Mouse (Mus musculus) C2C12 (cell line): ENCODE data around the gene Igsf11. TPM values are rescaled to one million over a fixed set of nuclear protein-coding genes. Genes with fewer than 3 reads are reported as not detected.

Experiments
- H3K27me3 ChIP-seq: one replicate; pipeline ENCODE4 v1.6.1; 2011; ENCODE audit not compliant: control insufficient read depth, insufficient read depth, insufficient read length
- H3K36me3 ChIP-seq: one replicate; pipeline ENCODE4 v1.6.1; 2011; ENCODE audit not compliant: control insufficient read depth, insufficient read depth
- H3K4me3 ChIP-seq: one replicate; pipeline ENCODE4 v1.5.1; 2011; ENCODE audit warnings: mild to moderate bottlenecking, control low read depth; ENCODE audit not compliant: poor library complexity, insufficient read depth, severe bottlenecking
- H3K79me2 ChIP-seq: one replicate; pipeline ENCODE4 v1.6.1; 2011; ENCODE audit not compliant: control insufficient read depth, insufficient read depth
- H3K79me3 ChIP-seq: one replicate; pipeline ENCODE4 v1.6.1; 2011; ENCODE audit warnings: low read depth, control low read depth
- H3ac ChIP-seq: one replicate; pipeline ENCODE3; 2011; ENCODE audit warnings: low read depth; ENCODE audit not compliant: control insufficient read depth, insufficient read length
- CEBPB ChIP-seq: IDR thresholded peaks from one replicate; pipeline ENCODE4 v1.6.1; 2011; ENCODE audit warnings: low read depth, mild to moderate bottlenecking, control low read depth, moderate library complexity
- CTCF ChIP-seq: IDR thresholded peaks from one replicate; pipeline ENCODE4 v1.5.1; 2011; ENCODE audit not compliant: control insufficient read depth, insufficient read depth, insufficient read length
- FOSL1 ChIP-seq: IDR thresholded peaks from one replicate; pipeline ENCODE4 v1.8.0; 2011; ENCODE audit warnings: mild to moderate bottlenecking, low read length; ENCODE audit not compliant: poor library complexity, insufficient read depth, severe bottlenecking
- MAX ChIP-seq: IDR thresholded peaks from one replicate; pipeline ENCODE4 v1.6.1; 2011; ENCODE audit warnings: mild to moderate bottlenecking, control low read depth
- MYOD1 ChIP-seq: IDR thresholded peaks from one replicate; pipeline ENCODE4 v1.6.1; 2011; ENCODE audit warnings: low read depth; ENCODE audit not compliant: control insufficient read depth, insufficient read length
- MYOG ChIP-seq: IDR thresholded peaks from one replicate; pipeline ENCODE4 v1.6.1; 2011; ENCODE audit not compliant: control insufficient read depth, insufficient read length; ENCODE audit errors: extremely low read depth
- USF1 ChIP-seq: IDR thresholded peaks from one replicate; pipeline ENCODE4 v1.6.1; 2011; ENCODE audit warnings: low read depth, mild to moderate bottlenecking, control low read depth, moderate library complexity
- long read RNA-seq, 2 experiments: library from polyadenylated mRNA; unstranded; transcript quantifications; one replicate each; pipeline ENCODE4 v2.0.0; 2019 to 2020
- polyA plus RNA-seq: library from polyadenylated mRNA; unstranded; fragments of >200 nt; fragmentation: generic; extraction: Trizol; gene quantifications from one replicate; pipeline ENCODE4 v1.2.1, GENCODE M21; 2012; ENCODE audit warnings: missing spikeins

The Igsf11 gene
- 7.7 TPM for polyA plus RNA-seq
- long read RNA-seq, experiment 1, partial matches to known transcripts = 0 of 3 reads
- long read RNA-seq, experiment 1, other reads (novel, unspliced or antisense) = 0 of 3 reads
- long read RNA-seq, experiment 2, transcript Igsf11-201 (7 exons, 3,443 nt) = major isoform, 21 of 24 reads
- long read RNA-seq, experiment 2, partial matches to known transcripts = 0 of 24 reads
- long read RNA-seq, experiment 2, other reads (novel, unspliced or antisense) = 3 of 24 reads

DNA sequence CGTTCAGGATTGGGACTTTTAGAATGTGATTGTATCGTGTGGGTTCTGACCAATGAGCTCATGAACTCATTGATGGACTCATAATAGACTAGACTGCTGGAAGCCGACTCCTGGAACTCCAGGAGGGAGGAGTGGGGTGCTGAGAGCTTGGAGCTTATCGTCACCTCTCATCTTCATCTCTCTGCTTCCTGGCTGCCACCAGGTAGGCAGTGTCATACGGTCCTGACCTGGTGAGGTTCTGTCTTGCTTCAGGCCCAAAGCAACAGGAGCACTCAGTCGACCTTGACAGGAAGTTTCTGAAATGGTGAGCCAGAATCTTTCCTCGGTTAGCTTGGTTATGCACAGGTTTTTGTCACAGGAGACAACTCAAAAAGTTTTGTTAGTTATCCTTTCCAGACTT is at the start of gene Igsf11:
TSS of gene Igsf11 (plus strand) at position 301 of the 400 bp plus-strand sequence.
- Histone ChIP-seq H3K79me3 (no peaks in the 10 kb centered on the region), H3K4me3 (no peak within 1 kb of the TSS), H3ac (no peak within 1 kb of the TSS), H3K36me3 (no peaks in the 10 kb centered on the region), H3K27me3 (no peaks in the 10 kb centered on the region), H3K79me2 (no peaks in the 10 kb centered on the region)
- TF ChIP-seq CEBPB = no peak
- TF ChIP-seq MYOG = no peak
- TF ChIP-seq USF1 = no peak
- no peak for TF ChIP-seq FOSL1
- no peak for TF ChIP-seq MYOD1
- TF ChIP-seq MAX = no peak
- no peak for TF ChIP-seq CTCF

DNA sequence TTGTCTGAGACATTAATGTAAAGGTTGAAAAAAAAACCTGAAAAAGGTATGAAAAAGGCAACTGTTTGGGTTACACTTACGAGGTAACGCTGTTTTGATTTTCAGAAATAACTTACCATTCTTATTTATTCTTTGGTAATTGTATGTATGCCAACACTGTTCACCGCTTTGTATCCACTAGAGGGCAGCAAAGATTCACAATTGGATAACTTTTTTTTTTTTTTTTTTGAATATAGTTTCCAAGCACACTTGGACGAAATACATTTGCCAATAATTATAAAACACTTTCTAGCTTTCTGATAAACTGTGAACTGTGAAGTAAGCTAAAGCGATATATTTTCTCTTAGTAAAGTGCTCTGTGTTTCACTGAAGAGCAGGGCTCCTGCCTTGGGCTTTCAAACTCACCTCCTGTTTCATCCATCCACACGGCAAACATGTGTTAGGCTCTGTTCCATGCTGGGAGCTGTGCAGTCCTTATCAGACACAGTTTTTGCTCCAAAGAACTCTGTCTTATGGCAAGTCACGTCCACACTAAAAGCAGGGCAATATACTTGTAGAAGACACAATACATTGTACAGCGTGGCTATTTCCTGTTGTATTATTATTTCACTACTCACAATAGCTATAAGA is 34.2 kb upstream of the Igsf11 start:
- Histone ChIP-seq H3K79me3 (no peaks in the 10 kb centered on the region), H3ac (no peak overlapping the region), H3K36me3 (no peaks in the 10 kb centered on the region), H3K79me2 (no peaks in the 10 kb centered on the region), H3K27me3 (no peaks in the 10 kb centered on the region), H3K4me3 (no peak overlapping the region)
- TF ChIP-seq MYOD1 (no peak), CTCF (no peak), FOSL1 (no peak), MAX (no peak), CEBPB (no peak)

DNA sequence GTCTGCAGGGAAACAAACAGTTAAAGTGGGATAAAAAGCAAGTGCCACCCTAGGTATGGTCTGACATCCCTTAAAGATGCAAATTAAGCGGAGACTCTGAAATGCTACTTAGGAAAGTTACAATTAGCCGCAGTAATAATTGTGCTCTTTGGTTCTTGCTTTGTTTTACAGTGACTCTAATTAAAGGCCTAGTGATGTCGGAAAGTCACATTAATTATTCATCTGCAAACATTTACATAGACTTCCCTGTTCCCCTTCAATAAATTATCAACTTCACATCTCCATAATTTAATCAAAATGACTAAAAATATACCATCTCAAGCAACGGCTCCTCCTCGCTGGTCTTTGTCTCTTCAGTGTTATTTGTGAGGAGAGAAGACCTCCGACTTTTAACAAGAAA is 31.9 kb upstream of the Igsf11 start:
- H3K27me3 ChIP-seq = no peaks in the 10 kb centered on the region
- H3K79me2 ChIP-seq = no peaks in the 10 kb centered on the region
- no peak overlapping the region for H3K4me3 ChIP-seq
- no peaks in the 10 kb centered on the region for H3K79me3 ChIP-seq
- H3ac ChIP-seq = no peak overlapping the region
- H3K36me3 ChIP-seq = no peaks in the 10 kb centered on the region
- TF ChIP-seq MYOD1 (no peak), MAX (no peak), MYOG (no peak), USF1 (no peak), FOSL1 (no peak), CEBPB (no peak), CTCF (no peak)

DNA sequence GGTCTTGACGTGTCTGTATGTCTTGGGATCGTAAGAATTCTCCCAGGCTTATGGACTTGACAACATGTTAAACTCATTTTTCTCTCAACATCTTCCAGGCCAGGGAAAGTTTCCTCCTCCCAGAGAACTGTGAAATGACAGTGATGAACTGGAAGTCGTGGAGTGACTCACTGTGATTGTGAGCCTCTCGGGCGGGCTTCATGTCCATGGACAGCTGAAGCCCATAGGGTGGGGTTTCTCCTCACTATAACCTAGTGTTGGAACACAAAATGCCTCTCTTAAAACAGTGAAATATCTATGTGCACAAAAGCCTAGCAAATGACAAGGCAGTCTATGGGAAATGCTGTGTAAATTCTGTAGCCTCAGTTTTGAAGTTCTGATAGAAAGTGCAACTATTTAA is 28.1 kb upstream of the Igsf11 start:
- Histone ChIP-seq H3K36me3 (no peaks in the 10 kb centered on the region), H3K79me3 (no peaks in the 10 kb centered on the region), H3K27me3 (no peaks in the 10 kb centered on the region), H3K4me3 (no peak overlapping the region), H3K79me2 (no peaks in the 10 kb centered on the region), H3ac (no peak overlapping the region)
- no peak for TF ChIP-seq USF1
- peak; percentile 93 for TF ChIP-seq MYOD1

DNA sequence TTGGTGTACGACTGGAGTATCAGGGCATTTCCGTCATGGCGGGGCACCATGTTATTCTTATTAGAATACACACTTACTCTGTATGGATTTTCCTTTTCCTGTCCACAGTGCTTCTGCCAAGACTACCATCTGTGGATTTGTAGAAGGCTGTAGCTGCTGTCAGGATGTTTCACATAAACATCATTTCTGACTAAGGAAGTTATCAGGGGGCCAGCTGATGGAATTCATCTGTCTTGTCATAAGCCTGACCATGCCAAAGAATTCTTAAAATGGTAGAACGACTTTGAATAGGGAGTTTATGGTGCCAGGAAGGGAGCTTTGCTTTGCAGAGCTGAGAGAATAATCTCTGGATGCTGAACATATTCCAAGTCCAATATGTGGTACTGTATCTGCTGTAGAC is 19.2 kb upstream of the Igsf11 start:
- H3ac ChIP-seq = no peak overlapping the region
- no peaks in the 10 kb centered on the region for H3K79me3 ChIP-seq
- TF ChIP-seq FOSL1 = no peak
- H3K27me3 ChIP-seq = no peaks in the 10 kb centered on the region
- H3K4me3 ChIP-seq = no peak overlapping the region
- no peaks in the 10 kb centered on the region for H3K79me2 ChIP-seq
- H3K36me3 ChIP-seq = no peaks in the 10 kb centered on the region

DNA sequence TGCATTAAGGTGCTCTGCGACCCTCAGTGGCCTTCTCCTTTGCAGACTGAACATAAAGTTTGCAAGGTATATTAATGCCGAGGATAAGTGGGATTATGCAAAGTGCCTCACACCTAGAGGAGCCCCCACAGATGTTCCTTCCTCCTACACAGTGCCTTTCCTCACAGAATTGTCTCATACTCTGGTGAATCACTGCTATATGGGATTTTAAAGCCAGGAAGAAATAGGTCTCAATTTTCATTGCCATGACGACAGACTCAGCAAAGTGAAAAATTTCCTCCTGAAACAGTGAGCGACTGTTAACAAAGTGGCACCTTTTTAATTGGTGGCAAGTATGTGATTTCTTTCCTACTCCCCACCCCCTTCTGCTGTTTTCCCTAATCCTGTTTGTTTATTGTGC is 18.0 kb upstream of the Igsf11 start:
- Histone ChIP-seq H3K4me3 (no peak overlapping the region), H3K79me3 (no peaks in the 10 kb centered on the region), H3K36me3 (no peaks in the 10 kb centered on the region), H3K79me2 (no peaks in the 10 kb centered on the region), H3K27me3 (no peaks in the 10 kb centered on the region), H3ac (no peak overlapping the region)
- TF ChIP-seq CEBPB (no peak), MAX (no peak), FOSL1 (no peak), USF1 (no peak), MYOG (no peak), CTCF (no peak), MYOD1 (no peak)
